Mouse (Mus musculus): ENCODE data around the gene Kat6b. TPM values are rescaled to one million over a fixed set of nuclear protein-coding genes. Genes with fewer than 3 reads are reported as not detected.

The Kat6b gene
- total and polyA plus RNA-seq, 3 experiments = 12.3 to 37.3 (median 33.4) TPM

- peak; percentile 49 for DNase-seq
These were observed 111.9 kb downstream of the Kat6b start for GRCm38 (mm10) chr14:21592985-21593750.

- no peak for DNase-seq
These were observed 118.4 kb downstream of the Kat6b start for GRCm38 (mm10) chr14:21599446-21600173.

DNA sequence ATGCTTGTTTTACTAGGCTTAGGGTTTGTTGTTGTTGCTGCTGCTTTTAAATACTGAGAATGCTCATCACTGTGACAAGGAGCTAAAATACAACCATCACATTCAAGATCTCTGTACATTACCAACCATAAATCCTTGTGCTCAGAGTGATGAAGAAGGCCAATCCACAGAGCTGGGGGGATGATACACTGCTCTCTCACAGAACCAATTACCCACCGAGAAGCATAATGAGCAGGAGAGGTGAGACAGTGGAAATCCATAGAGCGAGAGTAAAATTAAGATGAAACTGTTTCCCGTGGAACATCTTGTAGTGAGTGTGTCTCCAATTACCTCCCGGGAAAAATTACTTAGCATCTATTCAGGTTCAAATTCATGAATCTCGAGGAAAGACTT, 118.9 kb downstream of the Kat6b start:
- DNase-seq = no peak

GRCm38 (mm10) chr14:21600628-21601027, 119.4 kb downstream of the Kat6b start:
- no peak for DNase-seq

DNA sequence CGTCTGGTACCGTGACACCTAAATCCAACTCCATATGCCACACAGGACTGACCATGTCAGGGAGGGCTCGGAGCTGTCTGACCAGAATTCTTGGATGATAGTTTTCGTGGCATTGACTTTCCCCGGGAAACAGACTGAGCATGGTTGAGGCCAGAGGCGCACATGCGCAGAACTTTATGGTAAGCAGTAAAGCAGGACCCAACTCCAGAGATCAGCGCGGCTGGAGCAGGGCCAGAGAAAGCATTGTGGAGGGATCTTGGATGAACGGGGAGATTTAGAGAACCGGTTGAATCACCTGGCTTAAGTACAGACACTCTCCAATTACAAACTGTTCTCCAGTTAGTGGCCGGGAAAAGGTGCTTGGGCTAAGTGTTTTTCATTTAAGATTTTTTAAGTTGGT, 120.9 kb downstream of the Kat6b start:
- DNase-seq = no peak

- no peak for DNase-seq
These were observed 121.7 kb downstream of the Kat6b start for GRCm38 (mm10) chr14:21602937-21603336.

- DNase-seq = no peak
These were observed 126.5 kb downstream of the Kat6b start for GRCm38 (mm10) chr14:21607686-21608085.

DNA sequence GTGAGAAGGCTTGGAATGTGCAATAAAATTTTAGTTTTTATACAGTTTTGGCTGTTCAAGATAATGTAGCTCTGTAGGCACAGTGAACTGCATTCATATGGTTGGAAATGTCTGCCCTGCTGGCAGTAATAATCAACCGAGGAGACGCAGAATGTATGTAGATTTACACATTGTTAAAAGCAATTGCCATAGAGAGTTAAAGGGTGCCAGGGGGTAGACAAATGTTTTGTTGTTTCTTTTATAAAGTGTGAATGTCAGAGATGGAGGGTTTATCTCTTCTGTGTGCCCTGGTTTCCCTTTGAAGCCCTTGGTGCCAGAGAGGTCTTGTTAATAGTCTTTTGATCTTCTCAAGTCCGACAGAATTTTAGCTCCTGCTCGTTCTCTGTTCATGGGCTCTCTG, 127.7 kb downstream of the Kat6b start:
- DNase-seq = no peak

DNA sequence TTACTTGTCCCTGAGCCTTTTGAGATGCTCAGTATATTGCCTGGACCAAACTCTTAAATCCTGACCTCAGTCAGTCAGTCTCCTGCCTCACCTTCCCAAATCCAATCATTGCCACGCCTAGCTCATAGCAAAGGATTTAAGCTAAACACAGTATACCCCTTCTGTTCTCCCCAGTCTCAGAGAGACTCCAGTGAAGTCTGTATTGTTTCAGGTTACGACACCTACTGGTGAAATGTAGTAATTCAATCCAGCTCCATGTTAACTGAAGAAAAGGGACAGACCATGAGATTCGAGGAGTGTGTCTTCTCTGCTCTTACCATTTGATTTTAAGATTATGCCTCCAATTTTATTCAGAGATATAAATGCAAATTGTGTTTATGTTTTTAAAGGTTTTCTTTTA, 129.0 kb downstream of the Kat6b start:
- DNase-seq = no peak

GRCm38 (mm10) chr14:21613031-21613430, 131.8 kb downstream of the Kat6b start:
- no peak for DNase-seq

DNA sequence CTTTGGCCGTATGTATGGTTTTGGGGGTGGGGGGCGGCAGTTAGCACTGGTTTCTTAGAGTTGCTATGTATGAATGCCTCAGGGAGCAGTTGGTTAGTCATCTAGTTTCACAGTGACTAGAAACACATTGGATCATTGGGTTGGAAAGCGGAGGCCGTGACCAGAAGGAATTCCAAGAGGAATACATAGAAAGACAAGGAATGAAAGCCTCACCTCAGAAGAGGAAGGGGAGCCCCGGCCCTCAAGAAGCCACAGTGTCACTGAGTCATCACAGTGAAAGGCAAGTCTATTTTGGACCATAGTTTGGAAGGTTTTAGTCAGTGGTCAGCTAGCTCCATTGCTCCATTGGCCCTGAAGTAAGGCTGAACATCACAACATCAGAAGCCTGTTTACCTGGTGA, 132.9 kb downstream of the Kat6b start:
- no peak for DNase-seq

DNA sequence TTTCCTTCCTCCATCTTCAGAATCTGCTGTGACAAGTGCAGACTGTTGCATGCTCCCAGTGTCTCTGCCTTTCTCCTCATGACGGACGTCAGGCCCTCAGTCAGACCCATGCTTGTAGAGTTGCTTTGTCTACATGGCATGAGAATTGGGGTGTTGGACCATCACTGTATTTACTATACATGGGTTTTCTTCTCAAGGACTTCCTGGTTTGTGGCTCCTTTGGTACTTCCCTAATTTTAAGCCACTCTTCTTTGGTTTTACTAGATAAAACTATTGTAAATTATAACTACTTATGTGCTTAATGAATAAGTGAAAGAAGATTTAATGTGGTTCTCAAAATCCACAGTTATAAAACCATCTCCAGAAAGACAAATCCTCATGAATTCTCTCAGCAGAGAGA, 134.6 kb downstream of the Kat6b start:
- DNase-seq = no peak

DNA sequence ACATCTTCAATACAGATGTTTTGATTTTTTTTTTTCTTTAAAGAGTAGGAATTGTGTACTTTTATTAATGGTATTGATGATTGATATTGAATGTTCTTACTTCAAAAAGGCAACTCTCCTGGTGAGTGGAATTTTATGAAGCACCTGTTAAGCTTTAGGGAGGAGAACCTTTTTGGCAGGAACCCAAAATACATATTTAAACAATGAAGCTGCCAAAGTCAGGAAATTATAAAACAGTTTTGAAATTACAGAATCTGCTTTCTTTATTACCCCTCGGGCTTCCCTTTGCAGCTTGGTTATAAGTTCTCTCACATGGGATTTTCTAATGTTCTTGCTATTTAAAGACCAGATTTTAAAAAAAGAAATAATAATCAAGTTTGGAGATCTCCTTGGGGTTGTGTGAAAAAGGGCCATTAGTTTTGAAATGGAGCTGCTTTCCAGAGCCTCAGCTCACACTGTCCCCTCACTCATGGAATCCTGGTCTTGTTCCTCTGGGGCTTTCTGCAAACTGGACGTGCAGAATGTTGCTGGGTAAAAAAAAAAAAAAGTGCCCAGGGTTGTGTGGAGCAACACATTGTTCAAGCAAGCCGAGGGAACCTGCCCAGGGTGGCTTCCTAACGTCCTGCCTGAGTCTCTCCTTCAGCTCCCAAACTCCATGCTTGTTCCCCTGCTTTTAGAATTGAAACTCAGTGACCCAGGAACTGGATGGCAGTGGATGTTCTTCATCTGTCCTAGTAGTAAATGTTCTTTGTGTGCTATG, 136.2 kb downstream of the Kat6b start:
- no peak for DNase-seq

GRCm38 (mm10) chr14:21619951-21620350, 138.7 kb downstream of the Kat6b start:
- DNase-seq = peak; percentile 58

DNA sequence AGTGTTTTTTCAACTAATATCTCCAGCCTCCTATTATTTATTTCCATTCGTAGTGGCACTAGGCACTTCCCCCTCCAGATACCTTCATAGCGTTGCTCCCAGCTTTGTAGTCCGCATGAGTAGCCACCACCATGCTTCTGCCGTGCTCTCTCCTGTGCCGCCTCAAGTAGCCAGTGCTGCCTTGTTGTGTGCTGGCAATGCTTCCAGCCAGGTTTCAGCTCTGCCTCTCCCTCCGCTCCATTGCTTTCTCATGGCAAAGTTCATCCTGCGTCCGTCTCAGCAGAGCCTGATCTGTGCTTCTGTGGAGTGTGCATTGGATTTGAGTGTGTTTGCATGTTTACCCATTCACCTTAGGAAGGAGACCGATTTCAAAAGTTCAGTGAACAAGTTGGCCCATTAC, 144.7 kb downstream of the Kat6b start:
- no peak for DNase-seq

DNA sequence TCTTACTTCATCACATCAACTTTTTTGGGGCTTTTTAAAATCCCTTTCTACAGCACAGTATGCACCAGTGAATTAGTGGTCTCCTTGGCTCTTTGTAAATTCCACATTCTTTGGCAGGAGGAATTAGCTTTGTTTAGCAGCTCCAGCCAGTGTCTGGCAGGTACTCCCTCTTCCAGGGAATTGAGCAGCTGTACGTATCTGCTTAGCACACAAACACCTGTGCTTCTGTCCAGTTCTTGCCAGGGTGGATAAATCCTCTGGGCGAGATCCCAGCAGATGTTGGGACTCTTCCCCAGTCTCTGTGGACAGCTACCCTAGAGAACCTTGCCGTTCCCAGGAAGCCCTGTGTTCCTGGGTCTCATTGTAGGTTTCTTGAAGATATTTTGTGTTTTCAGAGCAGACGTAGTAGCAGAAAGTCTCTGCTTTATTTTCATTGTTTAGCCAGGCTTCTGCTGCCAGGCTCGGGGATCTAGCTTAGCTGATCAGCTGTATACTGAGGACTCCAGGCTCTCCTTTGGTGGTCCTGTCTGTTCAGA, 150.5 kb downstream of the Kat6b start:
- no peak for DNase-seq

- DNase-seq = no peak
These were observed 155.3 kb downstream of the Kat6b start for GRCm38 (mm10) chr14:21636548-21636947.

- DNase-seq = no peak
These were observed 159.7 kb downstream of the Kat6b start for GRCm38 (mm10) chr14:21640806-21641435.

DNA sequence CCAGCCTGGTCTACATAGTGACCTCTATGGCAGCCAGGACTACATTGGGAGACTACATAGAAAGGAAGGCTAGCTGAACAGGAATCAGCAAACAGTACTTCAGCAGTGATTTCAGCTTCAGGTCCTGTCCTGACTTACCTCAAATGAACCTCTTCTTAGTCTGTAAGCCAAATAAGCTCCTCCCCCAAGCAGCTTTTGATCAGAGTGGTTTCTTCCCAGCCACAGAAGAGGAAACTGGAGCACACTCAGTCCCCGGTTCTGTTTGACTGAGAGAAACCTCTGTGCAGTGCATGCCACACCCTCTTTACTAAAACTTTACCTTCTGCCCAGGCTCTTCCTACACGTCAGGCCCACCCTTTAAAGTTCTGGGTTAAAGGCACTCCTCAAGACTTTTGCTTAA, 172.6 kb downstream of the Kat6b start:
- no peak for DNase-seq

DNA sequence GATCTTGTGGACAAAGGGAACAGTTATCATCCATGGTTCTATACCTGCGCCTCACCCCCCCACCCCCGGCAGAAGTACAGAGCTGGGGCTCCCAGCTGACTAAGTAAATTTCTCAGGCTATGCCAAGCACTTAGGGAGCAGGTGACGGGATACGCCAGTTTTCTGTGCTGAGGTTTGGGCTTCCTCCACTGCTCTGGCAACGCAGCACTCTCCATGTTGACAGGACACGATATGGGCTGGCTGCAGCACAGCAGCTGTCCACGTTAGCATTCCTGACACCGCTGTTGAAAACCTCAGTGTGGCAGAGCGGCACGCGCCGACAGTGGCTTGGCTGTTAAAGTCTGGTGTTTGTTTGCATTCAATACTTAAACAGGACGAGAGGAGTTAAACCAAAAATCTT, 177.9 kb downstream of the Kat6b start:
- DNase-seq = no peak

DNA sequence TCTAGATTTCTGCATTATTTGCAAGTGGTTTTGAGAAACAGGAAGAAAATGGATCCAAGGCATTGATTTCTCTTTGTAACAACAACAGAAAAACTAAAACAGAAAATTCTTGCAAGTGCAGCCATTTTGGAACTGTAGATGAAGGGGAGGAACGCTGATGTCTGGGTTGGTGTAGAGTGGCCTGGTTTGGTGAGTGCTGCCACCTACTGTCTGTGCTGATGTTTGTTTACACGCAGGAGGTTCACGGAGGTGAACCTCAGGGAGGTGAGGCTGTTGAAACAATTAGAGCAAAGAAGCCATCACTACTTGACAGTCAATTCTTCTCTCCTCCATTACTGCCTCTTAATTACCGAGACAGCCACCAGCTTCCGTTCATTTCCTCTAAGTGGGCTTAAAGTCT, 178.4 kb downstream of the Kat6b start:
- DNase-seq = peak; percentile 60

- no peak for DNase-seq
These were observed 181.4 kb downstream of the Kat6b start for GRCm38 (mm10) chr14:21662465-21663142.
